Mouse (Mus musculus) telencephalon, adult 2 months (tissue): Measurements from ENCODE around the gene Chil1.

Experiments used
- DNase-seq: peaks from one replicate; pipeline ENCODE4 v3.0.0-alpha.2; 2011; ENCODE audit warnings: low read depth, low spot score

The Chil1 gene

GRCm38 (mm10) chr1:134205296-134206018 lies 23.5 kb downstream of the Chil1 start:
- no peak for DNase-seq

GRCm38 (mm10) chr1:134206085-134206484 lies 24.1 kb downstream of the Chil1 start:
- DNase-seq: no peak

GRCm38 (mm10) chr1:134210179-134210755 lies 28.3 kb downstream of the Chil1 start:
- no peak for DNase-seq

GRCm38 (mm10) chr1:134211043-134211442 lies 29.1 kb downstream of the Chil1 start:
- DNase-seq: no peak

GRCm38 (mm10) chr1:134211631-134212030 lies 29.7 kb downstream of the Chil1 start:
- no peak for DNase-seq

GRCm38 (mm10) chr1:134212351-134212750 lies 30.4 kb downstream of the Chil1 start:
- DNase-seq: no peak

GRCm38 (mm10) chr1:134213405-134213804 lies 31.4 kb downstream of the Chil1 start:
- no peak for DNase-seq

GRCm38 (mm10) chr1:134215059-134215458 lies 33.1 kb downstream of the Chil1 start:
- DNase-seq: no peak

GRCm38 (mm10) chr1:134215751-134216628 lies 34.0 kb downstream of the Chil1 start:
- no peak for DNase-seq

- no peak for DNase-seq
Observed at GRCm38 (mm10) chr1:134216629-134216971, 34.6 kb downstream of the Chil1 start.

- DNase-seq: no peak
Observed at GRCm38 (mm10) chr1:134217028-134217481, 35.1 kb downstream of the Chil1 start.

- DNase-seq: no peak
Observed at GRCm38 (mm10) chr1:134217942-134218341, 36.0 kb downstream of the Chil1 start.

- no peak for DNase-seq
Observed at GRCm38 (mm10) chr1:134219608-134220007, 37.6 kb downstream of the Chil1 start.

- no peak for DNase-seq
Observed at GRCm38 (mm10) chr1:134221172-134221571, 39.2 kb downstream of the Chil1 start.

GRCm38 (mm10) chr1:134222122-134223055 lies 40.4 kb downstream of the Chil1 start:
- DNase-seq: no peak

- no peak for DNase-seq
Observed at GRCm38 (mm10) chr1:134224649-134225227, 42.8 kb downstream of the Chil1 start.

GRCm38 (mm10) chr1:134225375-134225774 lies 43.4 kb downstream of the Chil1 start:
- no peak for DNase-seq

GRCm38 (mm10) chr1:134226739-134227138 lies 44.8 kb downstream of the Chil1 start:
- no peak for DNase-seq

- DNase-seq: no peak
Observed at GRCm38 (mm10) chr1:134229806-134230575, 48.0 kb downstream of the Chil1 start.

- no peak for DNase-seq
Observed at GRCm38 (mm10) chr1:134230638-134231228, 48.8 kb downstream of the Chil1 start.
